Mouse (Mus musculus): Measurements from ENCODE around the gene Osbp2. TPM values are rescaled to one million over a fixed set of nuclear protein-coding genes. Genes with fewer than 3 reads are reported as not detected.

Osbp2 gene
- polyA plus RNA-seq, 1 experiment from 2014 or later = not detected

DNA sequence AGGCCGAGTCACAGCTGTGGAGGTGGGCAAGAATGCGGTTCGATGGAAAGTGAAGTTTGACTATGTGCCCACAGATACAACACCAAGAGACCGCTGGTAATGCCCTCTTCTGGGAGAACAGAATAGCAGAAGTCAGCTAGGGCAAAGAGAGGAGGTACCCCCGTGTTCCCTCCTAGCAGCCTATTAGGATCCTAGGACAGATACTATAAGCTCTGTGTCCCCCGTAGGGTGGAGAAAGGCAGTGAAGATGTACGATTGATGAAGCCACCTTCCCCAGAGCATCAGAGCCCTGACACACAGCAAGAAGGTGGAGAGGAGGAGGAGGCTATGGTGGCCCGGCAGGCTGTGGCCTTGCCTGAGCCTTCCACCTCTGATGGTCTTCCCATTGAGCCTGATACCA is 178.3 kb downstream of the Osbp2 start:
- DNase-seq (no peak), ATAC-seq (no peak)
- Histone ChIP-seq H3K27me3 (ENCODE audit: insufficient read depth, low read length) (no peaks in the 10 kb centered on the region), H3K9me3 (ENCODE audit: low read length) (no peaks in the 10 kb centered on the region), H3K36me3 (replicated peaks; ENCODE audit: insufficient read depth, low read length) (peaks cover 76% of the 10 kb centered on the region), H3K4me2 (ENCODE audit: low read depth, low read length) (no peak overlapping the region), H3K4me3 (ENCODE audit: low read depth, low read length) (no peak overlapping the region), H3K4me1 (ENCODE audit: insufficient read depth) (no peaks in the 10 kb centered on the region), H3K9ac (replicated peaks) (no peak overlapping the region), H3K27ac (ENCODE audit: low read depth) (no peak overlapping the region)
- 81% methylated on average over 8 of the region's 8 CpGs for WGBS (ENCODE audit: insufficient replicate concordance)
- TF ChIP-seq CTCF (IDR thresholded peaks at IDR 0.05; ENCODE audit: low read depth) = no peak

- H3K36me3 ChIP-seq (replicated peaks; ENCODE audit: insufficient read depth, low read length) = peaks cover 77% of the 10 kb centered on the region
- no peaks in the 10 kb centered on the region for H3K27me3 ChIP-seq (ENCODE audit: insufficient read depth, low read length)
Measured at GRCm38 (mm10) chr11:3684723-3685430, 178.8 kb downstream of the Osbp2 start.

GRCm38 (mm10) chr11:3684232-3684631 is 179.5 kb downstream of the Osbp2 start:
- no peak for DNase-seq
- TF ChIP-seq EP300 (IDR thresholded peaks at IDR 0.05; ENCODE audit: low read depth) (no peak), CTCF (IDR thresholded peaks at IDR 0.05; ENCODE audit: low read depth) (no peak)
- no peak overlapping the region for H3K4me2 ChIP-seq (ENCODE audit: low read depth, low read length)
- no peaks in the 10 kb centered on the region for H3K9me3 ChIP-seq (ENCODE audit: low read length)
- H3K36me3 ChIP-seq (replicated peaks; ENCODE audit: insufficient read depth, low read length) = peaks cover 74% of the 10 kb centered on the region
- no peak overlapping the region for H3K4me3 ChIP-seq (ENCODE audit: low read depth, low read length)
- no peak overlapping the region for H3K9ac ChIP-seq (replicated peaks)
- ATAC-seq = no peak
- no peaks in the 10 kb centered on the region for H3K27me3 ChIP-seq (ENCODE audit: insufficient read depth, low read length)
- H3K27ac ChIP-seq (ENCODE audit: low read depth) = no peak overlapping the region
- no peaks in the 10 kb centered on the region for H3K4me1 ChIP-seq (ENCODE audit: insufficient read depth)
- WGBS (ENCODE audit: insufficient replicate concordance) = 88% methylated on average over 1 of the region's 1 CpGs

More at GRCm38 (mm10) chr11:3684723-3685430, 178.8 kb downstream of the Osbp2 start:
- H3K4me3 ChIP-seq (ENCODE audit: low read depth, low read length) = no peak overlapping the region
- WGBS (ENCODE audit: insufficient replicate concordance) = 88% methylated on average over 5 of the region's 5 CpGs
- H3K9ac ChIP-seq (replicated peaks) = no peak overlapping the region
- TF ChIP-seq EP300 (IDR thresholded peaks at IDR 0.05; ENCODE audit: low read depth) (no peak), CTCF (IDR thresholded peaks at IDR 0.05; ENCODE audit: low read depth) (no peak)
- DNase-seq (no peak), ATAC-seq (no peak)
- no peak overlapping the region for H3K4me2 ChIP-seq (ENCODE audit: low read depth, low read length)
- no peak overlapping the region for H3K27ac ChIP-seq (ENCODE audit: low read depth)
- H3K4me1 ChIP-seq (ENCODE audit: insufficient read depth) = no peaks in the 10 kb centered on the region
- no peaks in the 10 kb centered on the region for H3K9me3 ChIP-seq (ENCODE audit: low read length)

DNA sequence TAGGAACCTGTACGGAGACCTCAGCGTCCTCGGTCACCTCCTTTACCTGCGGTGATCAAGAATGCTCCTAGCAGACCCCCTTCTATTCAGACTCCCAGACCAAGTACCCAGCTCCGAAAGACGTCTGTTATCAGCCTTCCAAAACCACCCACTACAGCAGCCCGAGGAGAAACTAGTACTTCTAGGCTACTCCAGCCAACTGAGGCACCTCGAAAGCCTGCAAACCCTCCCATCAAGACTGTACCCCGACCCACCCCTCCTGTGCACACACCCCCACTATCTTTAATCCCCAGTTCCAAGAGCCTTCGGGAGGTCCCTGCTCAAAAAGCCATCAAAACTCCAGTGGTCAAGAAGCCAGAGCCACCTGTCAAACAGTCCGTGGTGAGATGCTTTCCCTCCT is 180.0 kb downstream of the Osbp2 start:
- TF ChIP-seq EP300 (IDR thresholded peaks at IDR 0.05; ENCODE audit: low read depth) = no peak
- no peak for TF ChIP-seq CTCF (IDR thresholded peaks at IDR 0.05; ENCODE audit: low read depth)
- H3K4me2 ChIP-seq (ENCODE audit: low read depth, low read length) = no peak overlapping the region
- no peaks in the 10 kb centered on the region for H3K27me3 ChIP-seq (ENCODE audit: insufficient read depth, low read length)
- H3K4me1 ChIP-seq (ENCODE audit: insufficient read depth) = no peaks in the 10 kb centered on the region
- 86% methylated on average over 11 of the region's 11 CpGs for WGBS (ENCODE audit: insufficient replicate concordance)
- no peak for ATAC-seq
- no peaks in the 10 kb centered on the region for H3K9me3 ChIP-seq (ENCODE audit: low read length)
- DNase-seq = no peak
- no peak overlapping the region for H3K9ac ChIP-seq (replicated peaks)
- peaks cover 73% of the 10 kb centered on the region for H3K36me3 ChIP-seq (replicated peaks; ENCODE audit: insufficient read depth, low read length)
- no peak overlapping the region for H3K27ac ChIP-seq (ENCODE audit: low read depth)
- H3K4me3 ChIP-seq (ENCODE audit: low read depth, low read length) = no peak overlapping the region

- Histone ChIP-seq H3K27ac (ENCODE audit: low read depth) (no peak overlapping the region), H3K4me3 (ENCODE audit: low read depth, low read length) (no peak overlapping the region), H3K4me1 (ENCODE audit: insufficient read depth) (no peaks in the 10 kb centered on the region), H3K4me2 (ENCODE audit: low read depth, low read length) (no peak overlapping the region), H3K27me3 (ENCODE audit: insufficient read depth, low read length) (no peaks in the 10 kb centered on the region), H3K36me3 (replicated peaks; ENCODE audit: insufficient read depth, low read length) (peaks cover 69% of the 10 kb centered on the region), H3K9me3 (ENCODE audit: low read length) (no peaks in the 10 kb centered on the region), H3K9ac (replicated peaks) (no peak overlapping the region)
- WGBS (ENCODE audit: insufficient replicate concordance) = 87% methylated on average over 3 of the region's 3 CpGs
- no peak for DNase-seq
- ATAC-seq = no peak
- no peak for TF ChIP-seq CTCF (IDR thresholded peaks at IDR 0.05; ENCODE audit: low read depth)
- no peak for TF ChIP-seq EP300 (IDR thresholded peaks at IDR 0.05; ENCODE audit: low read depth)
Measured at GRCm38 (mm10) chr11:3679771-3680170, 183.9 kb downstream of the Osbp2 start.

GRCm38 (mm10) chr11:3677204-3677603 is 186.5 kb downstream of the Osbp2 start:
- peaks cover 72% of the 10 kb centered on the region for H3K36me3 ChIP-seq (replicated peaks; ENCODE audit: insufficient read depth, low read length)
- no peak overlapping the region for H3K4me2 ChIP-seq (ENCODE audit: low read depth, low read length)
- H3K9me3 ChIP-seq (ENCODE audit: low read length) = no peaks in the 10 kb centered on the region
- ATAC-seq (no peak), DNase-seq (no peak)
- H3K4me1 ChIP-seq (ENCODE audit: insufficient read depth) = no peaks in the 10 kb centered on the region
- no peak for TF ChIP-seq CTCF (IDR thresholded peaks at IDR 0.05; ENCODE audit: low read depth)
- TF ChIP-seq EP300 (IDR thresholded peaks at IDR 0.05; ENCODE audit: low read depth) = no peak
- no peak overlapping the region for H3K27ac ChIP-seq (ENCODE audit: low read depth)
- no peaks in the 10 kb centered on the region for H3K27me3 ChIP-seq (ENCODE audit: insufficient read depth, low read length)
- 67% methylated on average over 6 of the region's 6 CpGs for WGBS (ENCODE audit: insufficient replicate concordance)
- no peak overlapping the region for H3K9ac ChIP-seq (replicated peaks)
- no peak overlapping the region for H3K4me3 ChIP-seq (ENCODE audit: low read depth, low read length)

Measured in liver, postnatal 0 days (tissue).